Mouse (Mus musculus) thymus, adult 2 months (tissue): Measurements from ENCODE around the gene Nupr1l.

Source experiments
- CTCF ChIP-seq: fragments of 200-500 bp; IDR thresholded peaks from 2 replicates; pipeline ENCODE4 v1.5.1; 2012; ENCODE audit warnings: mild to moderate bottlenecking, control low read depth, low read length, moderate library complexity, borderline replicate concordance; ENCODE audit not compliant: control insufficient read depth, poor library complexity, insufficient read depth; ENCODE audit errors: extremely low read depth
- POLR2A ChIP-seq: fragments of 200-500 bp; IDR thresholded peaks from 2 replicates; pipeline ENCODE4 v1.6.1; 2012; ENCODE audit warnings: mild to moderate bottlenecking, low read length, control low read depth, moderate library complexity; ENCODE audit not compliant: control insufficient read depth, poor library complexity, insufficient read depth; ENCODE audit errors: extremely low read depth

DNA sequence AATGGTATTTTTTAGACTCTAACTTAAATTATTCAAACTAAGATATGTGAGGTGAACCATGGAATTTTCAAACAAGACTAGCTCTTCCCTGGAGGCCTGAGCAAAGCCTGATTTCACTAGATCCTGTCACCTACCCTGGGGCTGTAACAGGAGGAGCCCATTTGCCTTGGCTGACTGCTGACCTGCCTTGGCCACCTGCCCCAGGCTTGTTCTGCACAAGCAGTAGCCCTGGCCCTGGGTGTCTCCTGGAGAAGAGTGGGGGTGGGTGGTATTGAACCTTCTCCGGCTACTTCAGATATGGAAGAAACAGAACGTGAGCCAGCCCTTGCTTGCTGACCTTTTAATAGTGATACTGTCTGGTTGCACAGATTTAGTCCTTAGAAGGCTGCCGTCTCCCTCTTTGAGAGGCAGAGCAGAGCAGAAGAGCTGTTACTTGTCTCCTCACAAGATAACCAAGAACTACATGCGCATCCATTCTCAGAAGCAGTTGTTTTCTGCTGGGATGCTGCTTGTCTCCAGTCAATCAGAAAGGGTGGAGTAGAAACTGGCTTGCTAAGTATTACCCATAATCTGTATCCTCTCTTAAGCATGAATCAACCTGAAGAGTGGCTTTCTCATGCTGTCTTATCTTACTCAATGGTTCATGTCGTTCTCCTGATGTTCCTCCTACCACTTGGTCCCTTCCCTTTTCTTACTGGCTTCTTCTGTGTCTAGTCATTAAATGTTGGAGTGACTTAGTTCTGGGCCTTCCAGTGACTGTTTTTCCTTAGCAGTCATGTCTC, 46.3 kb downstream of the Nupr1l start:
- TF ChIP-seq POLR2A (no peak), CTCF (no peak)
